Mouse (Mus musculus) cerebellum, adult 18-20 months (tissue): ENCODE results near the gene Tceal7.
A peak's percentile ranks its signal among the peaks of the same experiment; 100 is the strongest.

Experiments used
- DNase-seq, 2 experiments: peaks; one replicate each; pipeline ENCODE4 v3.0.0; 2021

The Tceal7 gene

GRCm38 (mm10) chrX:136249671-136250070 is 35.1 kb downstream of the Tceal7 start:
- DNase-seq: no peak

DNA sequence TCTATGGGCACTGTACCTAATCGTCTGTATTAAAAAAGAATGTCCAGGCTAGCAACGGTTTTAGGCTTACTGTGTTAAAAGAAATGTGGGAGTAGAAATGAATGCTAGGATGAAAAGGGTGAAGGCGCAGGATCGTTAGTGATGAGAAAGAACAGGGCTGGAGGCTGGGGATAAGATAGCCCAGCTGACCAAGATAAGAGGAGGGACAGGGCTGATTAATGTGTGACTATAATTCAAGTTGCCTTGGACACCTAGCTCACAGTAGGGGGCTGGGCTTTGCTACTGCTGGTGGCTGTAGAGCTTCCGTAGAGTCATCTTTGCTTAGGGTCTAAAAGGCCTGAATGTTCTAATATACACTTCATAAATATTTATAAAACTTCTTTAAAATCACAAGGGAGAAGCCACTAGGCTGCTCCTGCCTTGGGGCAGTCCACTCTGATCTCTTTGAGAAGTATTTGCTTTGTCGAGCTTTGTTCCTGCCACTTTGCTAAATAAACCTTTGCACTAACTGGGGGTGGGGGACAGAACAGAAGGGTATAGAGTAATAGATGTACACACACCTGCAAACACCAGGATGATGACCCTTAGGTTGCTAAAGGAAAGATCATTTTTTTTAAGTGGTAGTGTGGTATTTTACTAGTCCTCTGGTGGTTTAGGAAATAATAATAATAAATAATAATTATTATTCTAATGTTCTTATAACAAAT is 37.6 kb downstream of the Tceal7 start:
- no peak for DNase-seq

DNA sequence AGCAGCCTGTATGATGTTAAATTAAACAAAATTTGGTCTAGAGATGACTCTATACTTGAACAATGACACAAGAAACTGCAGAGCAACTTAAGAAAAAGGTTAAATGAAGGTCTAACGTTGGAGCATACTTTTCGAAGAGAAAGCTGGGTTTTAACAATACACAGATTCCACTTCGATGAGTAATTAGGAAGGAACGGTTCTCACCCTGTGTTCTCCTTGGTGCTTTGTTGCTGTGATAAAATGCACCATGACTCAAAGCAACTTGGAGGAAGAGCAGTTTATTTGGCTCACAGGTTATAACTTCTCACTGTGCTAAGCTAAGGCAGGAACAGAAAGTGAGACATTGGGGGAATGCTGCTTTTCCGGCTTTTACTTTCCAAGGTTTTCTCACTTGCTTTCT is 53.1 kb downstream of the Tceal7 start:
- DNase-seq: no peak

DNA sequence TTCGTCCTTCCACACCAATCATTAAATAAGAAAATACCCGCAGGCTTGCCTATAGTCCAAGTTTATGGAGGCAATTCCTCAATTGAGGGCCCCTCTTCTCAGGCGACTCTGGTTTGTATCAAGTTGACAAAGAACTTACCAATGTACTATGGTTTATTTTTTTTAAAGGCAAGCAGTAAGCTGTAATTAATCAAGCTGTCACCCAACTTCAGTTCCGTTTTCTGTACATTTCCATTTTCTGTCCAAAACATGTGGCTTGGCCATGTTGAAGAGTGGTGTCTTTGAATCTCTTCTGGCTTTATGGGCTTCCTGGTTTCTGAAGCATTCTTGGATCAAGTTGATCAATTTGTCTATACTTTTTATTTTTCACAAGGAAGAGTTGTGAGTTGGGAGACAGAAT is 53.6 kb downstream of the Tceal7 start:
- no peak for DNase-seq

DNA sequence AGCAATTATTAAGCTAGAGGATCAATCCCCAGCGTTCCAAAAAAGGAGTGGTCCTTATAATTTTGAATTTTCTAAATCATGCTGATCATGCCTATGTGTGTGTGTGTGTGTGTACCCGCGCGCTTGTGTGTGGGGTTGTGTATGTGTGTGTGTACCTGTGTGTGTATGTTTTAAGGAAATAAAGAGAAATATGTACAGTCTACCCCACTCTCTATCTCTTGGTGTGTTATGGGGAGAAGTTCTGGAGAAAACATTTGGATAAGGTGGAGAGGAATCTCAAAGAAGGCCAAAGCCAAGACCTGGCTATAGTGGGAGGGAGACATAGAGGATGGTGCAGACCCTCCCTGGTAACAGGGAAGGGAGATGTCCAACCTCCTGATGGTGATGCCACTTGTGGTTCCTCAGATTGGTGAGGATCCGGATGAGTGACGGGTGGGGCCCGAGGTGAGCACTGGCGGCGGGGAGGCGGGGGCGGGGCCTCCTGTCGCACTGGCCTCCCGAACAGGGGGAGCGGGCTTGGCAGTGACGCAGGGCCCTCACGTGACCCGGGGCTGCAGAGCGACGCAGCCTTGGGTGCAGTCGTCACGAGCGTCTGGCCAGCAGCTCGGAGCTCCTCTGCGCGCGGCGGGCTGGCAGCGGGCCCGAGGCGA is 55.3 kb downstream of the Tceal7 start, which contains the start of gene Bex3:
Gene Bex3 (plus strand): TSS at position 511 of the 650 bp plus-strand sequence.
- DNase-seq: peak; percentile 71 to 78

DNA sequence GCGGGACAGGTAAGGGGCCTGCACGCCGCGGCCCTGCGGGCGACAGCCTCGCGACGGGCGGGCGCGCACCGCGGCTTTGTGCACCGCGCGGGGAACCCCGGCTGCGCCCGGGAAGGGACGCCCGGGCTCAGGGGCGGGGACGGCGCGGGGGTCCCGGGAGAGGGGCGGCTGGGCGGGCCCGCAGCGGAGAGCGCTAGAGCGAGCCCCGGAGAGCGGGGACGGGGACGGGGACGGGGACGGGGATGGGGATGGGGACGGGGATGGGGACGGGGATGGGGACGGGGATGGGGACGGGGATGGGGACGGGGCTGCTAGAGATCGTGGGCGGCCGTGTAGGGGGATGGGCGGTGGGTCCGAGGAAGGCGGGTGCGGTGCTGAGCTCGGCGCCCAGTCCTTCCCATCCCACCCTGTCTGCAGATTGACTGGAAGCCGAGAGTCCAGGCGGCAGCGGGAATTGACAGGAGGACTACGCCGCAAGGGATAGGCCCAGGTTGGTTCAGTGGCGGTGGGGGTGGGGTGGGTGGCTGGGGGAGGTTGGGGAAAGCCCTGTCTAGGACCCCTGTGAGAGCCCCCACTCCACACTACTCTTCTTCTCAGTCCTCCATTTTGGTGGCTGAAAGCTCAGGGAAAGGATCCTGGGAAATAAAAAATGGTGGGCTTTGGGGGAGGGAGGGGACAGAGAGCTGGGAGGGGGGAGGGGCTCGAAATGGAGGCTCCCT is 56.0 kb downstream of the Tceal7 start:
- DNase-seq: peak; percentile 10 to 55

GRCm38 (mm10) chrX:136274542-136274941 is 60.0 kb downstream of the Tceal7 start:
- no peak for DNase-seq

- no peak for DNase-seq
Measured at GRCm38 (mm10) chrX:136275386-136275785, 60.8 kb downstream of the Tceal7 start.
